Mouse (Mus musculus): ENCODE results near the gene Hoxc8. TPM values are rescaled to one million over a fixed set of nuclear protein-coding genes. Genes with fewer than 3 reads are reported as not detected.
A peak's percentile ranks its signal among the peaks of the same experiment; 100 is the strongest.

Hoxc8 gene
- polyA plus RNA-seq, 1 experiment from 2014 or later: 0.20 TPM

DNA sequence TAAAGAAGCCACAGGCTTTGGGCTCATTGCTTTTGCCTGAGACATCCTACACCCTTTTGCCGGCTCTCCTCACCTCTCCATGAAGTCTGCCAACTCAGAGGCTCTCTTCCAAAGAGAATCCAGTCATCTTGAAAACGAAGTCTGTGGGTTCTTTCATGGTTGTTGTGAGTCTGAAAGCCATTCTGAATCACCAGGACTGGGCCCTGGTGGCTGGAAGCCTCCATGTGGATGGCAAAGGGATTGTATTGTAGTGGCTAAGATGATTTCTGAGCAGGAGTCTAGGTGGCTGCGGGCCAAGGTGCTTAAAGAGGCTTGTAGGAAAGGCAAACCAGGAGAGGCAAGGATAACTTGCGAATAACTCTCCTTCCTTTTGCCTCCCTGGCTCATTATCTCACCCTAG, 11.7 kb downstream of the Hoxc8 start:
- H3K4me1 ChIP-seq (replicated peaks): peaks cover 9% of the 10 kb centered on the region
- no peak overlapping the region for H3K4me3 ChIP-seq (replicated peaks)
- H3K9me3 ChIP-seq (replicated peaks): no peaks in the 10 kb centered on the region
- no peak overlapping the region for H3K9ac ChIP-seq
- no peaks in the 10 kb centered on the region for H3K36me3 ChIP-seq
- H3K4me2 ChIP-seq: no peak overlapping the region
- H3K27me3 ChIP-seq: peaks cover 100% of the 10 kb centered on the region
- 24% methylated on average over 4 of the region's 4 CpGs for WGBS (ENCODE audit: insufficient replicate concordance)
- ATAC-seq (ENCODE audit: low read depth) (no peak), DNase-seq (no peak)
- no peak overlapping the region for H3K27ac ChIP-seq

DNA sequence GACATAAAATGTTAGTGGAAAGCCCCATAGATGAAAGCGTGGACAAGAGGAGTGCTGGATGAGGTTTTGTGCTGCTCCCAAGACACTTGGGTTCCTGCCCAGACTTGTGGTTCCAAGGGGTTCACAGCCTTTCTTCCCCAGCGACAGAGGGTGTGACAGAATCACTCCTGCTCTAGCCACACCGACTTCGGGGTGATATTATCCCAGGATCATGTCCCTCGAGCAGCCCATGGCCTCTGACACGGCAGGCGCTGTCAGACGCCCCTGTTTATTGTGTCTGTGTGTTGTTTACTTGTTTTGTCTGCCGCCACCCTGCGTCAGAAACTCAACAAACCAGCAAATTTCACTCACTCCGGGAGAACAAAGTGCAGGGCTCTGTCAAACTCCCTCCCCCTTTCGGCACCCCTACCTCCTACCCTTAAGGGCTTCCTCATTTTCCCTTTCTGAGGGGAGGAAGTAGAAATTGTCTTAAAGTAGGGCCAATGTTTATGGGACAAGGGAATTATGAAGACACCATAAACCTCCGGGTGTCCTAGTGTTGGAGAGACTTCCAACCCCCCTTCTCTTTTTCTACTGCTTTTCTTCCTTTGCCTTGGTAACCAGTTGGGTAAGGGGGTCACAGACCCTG, 12.5 kb downstream of the Hoxc8 start:
- H3K4me2 ChIP-seq: no peak overlapping the region
- no peak overlapping the region for H3K27ac ChIP-seq
- H3K9ac ChIP-seq: no peak overlapping the region
- no peak for DNase-seq
- H3K4me3 ChIP-seq (replicated peaks): no peak overlapping the region
- H3K9me3 ChIP-seq (replicated peaks): no peaks in the 10 kb centered on the region
- 10% methylated on average over 13 of the region's 13 CpGs for WGBS (ENCODE audit: insufficient replicate concordance)
- peaks cover 9% of the 10 kb centered on the region for H3K4me1 ChIP-seq (replicated peaks)
- ATAC-seq (ENCODE audit: low read depth): no peak
- no peaks in the 10 kb centered on the region for H3K36me3 ChIP-seq
- peaks cover 100% of the 10 kb centered on the region for H3K27me3 ChIP-seq

DNA sequence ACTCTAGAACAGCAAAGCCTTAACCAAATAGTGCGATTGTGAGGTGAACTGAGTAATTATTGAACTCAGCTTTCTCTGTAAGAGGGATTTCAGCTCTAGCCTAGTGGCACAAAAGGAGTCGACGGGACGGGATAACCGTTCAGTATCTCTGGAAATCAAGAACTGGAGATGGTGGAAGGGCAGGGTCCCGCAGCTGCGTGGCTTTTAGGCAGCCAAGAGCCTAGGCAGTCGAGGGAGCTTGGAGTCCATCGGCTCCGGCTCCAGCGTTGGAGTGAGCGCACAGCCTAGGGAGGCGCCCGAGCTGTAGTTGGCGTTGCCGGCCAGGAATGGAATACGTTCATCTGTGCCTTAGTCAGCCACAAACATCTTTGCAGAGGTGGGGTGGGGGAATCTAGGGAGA, 14.9 kb downstream of the Hoxc8 start:
- no peaks in the 10 kb centered on the region for H3K9me3 ChIP-seq (replicated peaks)
- no peak for ATAC-seq (ENCODE audit: low read depth)
- H3K4me2 ChIP-seq: no peak overlapping the region
- H3K36me3 ChIP-seq: no peaks in the 10 kb centered on the region
- H3K4me1 ChIP-seq (replicated peaks): no peaks in the 10 kb centered on the region
- H3K4me3 ChIP-seq (replicated peaks): no peak overlapping the region
- H3K27ac ChIP-seq: no peak overlapping the region
- peaks cover 100% of the 10 kb centered on the region for H3K27me3 ChIP-seq
- H3K9ac ChIP-seq: no peak overlapping the region
- DNase-seq: no peak
- WGBS (ENCODE audit: insufficient replicate concordance): 4% methylated on average over 17 of the region's 17 CpGs

DNA sequence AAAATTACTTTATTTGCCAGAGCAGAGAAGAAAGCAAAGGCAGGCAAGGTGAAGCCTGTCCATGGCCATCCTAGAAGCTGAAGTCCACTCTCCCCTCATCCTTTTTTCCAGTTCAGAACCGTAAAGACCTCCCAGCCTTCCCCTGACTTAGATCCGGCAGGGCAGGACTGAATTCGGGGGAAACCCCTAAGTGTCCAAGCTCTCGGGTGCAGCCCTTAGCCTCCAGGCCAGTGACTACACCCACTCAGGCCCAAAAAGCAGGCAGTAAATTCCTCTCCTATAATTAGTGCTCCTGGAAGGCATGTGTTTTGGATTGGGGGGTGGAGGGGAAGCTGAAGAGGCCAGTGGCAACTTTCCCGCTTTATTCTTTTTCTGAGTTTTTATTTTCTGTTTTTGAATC, 15.4 kb downstream of the Hoxc8 start:
- Histone ChIP-seq H3K36me3 (no peaks in the 10 kb centered on the region), H3K4me1 (replicated peaks) (no peaks in the 10 kb centered on the region), H3K9ac (no peak overlapping the region), H3K27ac (no peak overlapping the region), H3K9me3 (replicated peaks) (no peaks in the 10 kb centered on the region), H3K27me3 (peaks cover 100% of the 10 kb centered on the region), H3K4me3 (replicated peaks) (no peak overlapping the region), H3K4me2 (no peak overlapping the region)
- WGBS (ENCODE audit: insufficient replicate concordance): 16% methylated on average over 5 of the region's 5 CpGs
- ATAC-seq (ENCODE audit: low read depth) (no peak), DNase-seq (no peak)

DNA sequence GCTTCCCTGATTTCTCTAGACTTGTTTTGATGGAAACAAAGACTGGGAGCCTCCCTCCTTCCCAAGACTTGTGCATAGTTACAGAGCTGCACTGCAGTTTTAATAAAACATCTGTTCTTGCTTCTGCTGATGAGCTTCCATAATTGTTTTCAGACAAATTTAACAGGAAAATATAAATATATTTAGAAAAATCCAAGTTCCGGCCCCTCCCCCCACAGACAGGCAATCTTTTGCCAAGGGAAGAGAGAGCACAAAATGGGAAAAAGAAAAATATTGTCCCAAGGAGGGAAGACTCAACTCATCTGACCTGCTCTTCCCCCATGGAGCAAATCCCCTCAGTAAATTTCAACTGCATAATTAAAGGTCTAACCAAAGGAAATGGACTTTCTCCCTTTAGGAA, 15.9 kb downstream of the Hoxc8 start:
- Histone ChIP-seq H3K9me3 (replicated peaks) (no peaks in the 10 kb centered on the region), H3K4me1 (replicated peaks) (no peaks in the 10 kb centered on the region), H3K36me3 (no peaks in the 10 kb centered on the region), H3K9ac (no peak overlapping the region), H3K4me3 (replicated peaks) (no peak overlapping the region), H3K27ac (no peak overlapping the region), H3K4me2 (no peak overlapping the region), H3K27me3 (peaks cover 100% of the 10 kb centered on the region)
- ATAC-seq (ENCODE audit: low read depth): no peak
- 34% methylated on average over 1 of the region's 1 CpGs for WGBS (ENCODE audit: insufficient replicate concordance)
- no peak for DNase-seq

DNA sequence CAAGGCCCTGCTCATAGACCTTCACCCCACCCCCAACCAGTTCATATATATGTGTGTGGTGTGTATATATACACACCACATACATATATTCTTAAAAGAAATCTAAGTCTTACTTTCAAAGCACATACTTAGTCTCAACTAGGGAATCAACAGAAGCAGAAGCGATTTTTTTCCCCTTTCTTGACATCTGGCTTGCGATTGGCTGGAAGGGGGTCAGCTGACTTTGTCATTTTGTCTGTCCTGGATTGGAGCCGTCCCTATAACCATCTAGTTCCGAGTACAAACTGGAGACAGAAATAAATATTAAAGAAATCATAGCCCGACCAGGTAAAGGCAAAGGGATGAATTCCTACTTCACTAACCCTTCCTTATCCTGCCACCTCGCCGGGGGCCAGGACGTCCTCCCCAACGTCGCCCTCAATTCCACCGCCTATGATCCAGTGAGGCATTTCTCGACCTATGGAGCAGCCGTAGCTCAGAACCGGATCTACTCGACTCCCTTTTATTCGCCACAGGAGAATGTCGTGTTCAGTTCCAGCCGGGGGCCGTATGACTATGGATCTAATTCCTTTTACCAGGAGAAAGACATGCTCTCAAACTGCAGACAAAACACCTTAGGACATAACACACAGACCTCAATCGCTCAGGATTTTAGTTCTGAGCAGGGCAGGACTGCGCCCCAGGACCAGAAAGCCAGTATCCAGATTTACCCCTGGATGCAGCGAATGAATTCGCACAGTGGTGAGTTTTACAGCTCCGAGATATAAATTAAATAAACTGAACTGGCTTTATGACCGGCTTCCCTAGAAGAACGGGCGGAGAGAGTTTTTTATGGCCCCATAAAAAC, 19.1 kb downstream of the Hoxc8 start:
- no peak for DNase-seq
- no peak overlapping the region for H3K4me2 ChIP-seq
- no peaks in the 10 kb centered on the region for H3K4me1 ChIP-seq (replicated peaks)
- ATAC-seq (ENCODE audit: low read depth): no peak
- no peaks in the 10 kb centered on the region for H3K9me3 ChIP-seq (replicated peaks)
- no peak overlapping the region for H3K9ac ChIP-seq
- H3K27me3 ChIP-seq: peaks cover 100% of the 10 kb centered on the region
- H3K27ac ChIP-seq: no peak overlapping the region
- no peaks in the 10 kb centered on the region for H3K36me3 ChIP-seq
- WGBS (ENCODE audit: insufficient replicate concordance): 2% methylated on average over 27 of the region's 27 CpGs
- no peak overlapping the region for H3K4me3 ChIP-seq (replicated peaks)

DNA sequence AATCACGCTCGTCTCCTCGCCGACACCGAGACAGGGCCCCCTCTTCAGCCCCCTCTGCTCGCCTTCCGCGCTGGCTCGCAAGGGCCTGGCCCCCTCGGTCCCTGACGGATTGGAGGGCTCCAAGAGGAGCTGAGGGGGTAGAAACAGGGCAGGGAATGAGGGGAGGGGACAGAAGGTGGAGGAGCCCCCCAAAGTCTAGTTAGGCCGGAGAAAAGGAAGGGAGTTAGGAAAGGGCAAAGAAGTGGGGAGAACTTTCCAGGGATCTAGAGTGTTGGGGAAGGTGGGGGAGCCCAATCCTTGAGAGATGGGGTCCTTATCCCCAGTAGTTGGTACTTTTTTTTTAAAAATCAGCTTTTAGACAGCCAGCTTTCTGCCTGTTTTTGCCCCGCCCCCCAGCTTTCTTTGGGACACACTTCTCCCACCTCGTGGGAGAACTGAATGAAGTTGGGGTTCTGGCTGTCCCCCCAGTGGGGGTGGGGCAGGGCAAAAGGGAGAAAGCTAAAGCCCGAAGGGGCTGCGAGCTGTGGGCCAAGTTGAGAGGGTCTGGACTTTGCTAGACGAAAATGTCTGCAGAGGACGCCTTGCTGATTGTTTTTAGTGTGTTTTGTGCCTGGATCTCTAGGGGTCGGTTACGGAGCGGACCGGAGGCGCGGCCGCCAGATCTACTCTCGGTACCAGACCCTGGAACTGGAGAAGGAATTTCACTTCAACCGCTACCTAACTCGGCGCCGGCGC, 19.9 kb downstream of the Hoxc8 start:
- H3K9ac ChIP-seq: no peak overlapping the region
- peaks cover 100% of the 10 kb centered on the region for H3K27me3 ChIP-seq
- WGBS (ENCODE audit: insufficient replicate concordance): 2% methylated on average over 31 of the region's 31 CpGs
- no peaks in the 10 kb centered on the region for H3K9me3 ChIP-seq (replicated peaks)
- no peak overlapping the region for H3K4me2 ChIP-seq
- ATAC-seq (ENCODE audit: low read depth) (no peak), DNase-seq (no peak)
- no peak overlapping the region for H3K4me3 ChIP-seq (replicated peaks)
- no peaks in the 10 kb centered on the region for H3K36me3 ChIP-seq
- no peaks in the 10 kb centered on the region for H3K4me1 ChIP-seq (replicated peaks)
- H3K27ac ChIP-seq: no peak overlapping the region

DNA sequence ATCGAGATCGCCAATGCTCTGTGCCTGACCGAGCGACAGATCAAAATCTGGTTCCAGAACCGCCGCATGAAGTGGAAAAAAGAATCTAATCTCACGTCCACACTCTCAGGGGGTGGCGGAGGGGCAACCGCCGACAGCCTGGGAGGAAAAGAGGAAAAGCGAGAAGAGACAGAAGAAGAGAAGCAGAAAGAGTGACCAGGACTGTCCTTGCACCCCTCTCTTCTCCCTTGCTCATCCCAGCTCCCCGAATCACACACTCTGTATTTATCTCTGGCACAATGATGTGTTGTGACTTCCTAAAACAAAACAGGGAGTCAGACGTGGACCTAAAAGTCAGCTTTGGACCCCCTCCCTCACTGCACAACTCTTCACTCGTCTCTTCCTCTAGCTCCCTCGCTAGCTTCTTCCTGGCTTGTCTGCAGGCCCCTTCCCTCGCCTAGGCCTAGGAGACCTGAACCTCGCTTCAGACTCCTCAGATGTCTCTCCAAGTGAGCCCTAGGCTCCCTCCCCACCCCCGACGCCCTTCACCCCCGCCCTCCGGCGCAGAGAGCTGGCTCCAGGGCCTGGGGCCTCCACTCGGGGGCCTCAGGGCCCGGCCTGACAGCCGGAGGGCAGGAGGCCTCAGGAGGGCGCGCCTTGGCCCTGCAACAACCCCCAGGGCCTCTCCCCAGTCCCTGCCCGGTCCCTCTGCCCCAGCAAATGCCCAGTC, 20.6 kb downstream of the Hoxc8 start:
- Histone ChIP-seq H3K27ac (no peak overlapping the region), H3K4me3 (replicated peaks) (no peak overlapping the region), H3K36me3 (no peaks in the 10 kb centered on the region), H3K9me3 (replicated peaks) (no peaks in the 10 kb centered on the region), H3K4me2 (no peak overlapping the region), H3K27me3 (peaks cover 100% of the 10 kb centered on the region), H3K4me1 (replicated peaks) (no peaks in the 10 kb centered on the region), H3K9ac (no peak overlapping the region)
- ATAC-seq (ENCODE audit: low read depth): no peak
- no peak for DNase-seq
- WGBS (ENCODE audit: insufficient replicate concordance): 2% methylated on average over 28 of the region's 28 CpGs

DNA sequence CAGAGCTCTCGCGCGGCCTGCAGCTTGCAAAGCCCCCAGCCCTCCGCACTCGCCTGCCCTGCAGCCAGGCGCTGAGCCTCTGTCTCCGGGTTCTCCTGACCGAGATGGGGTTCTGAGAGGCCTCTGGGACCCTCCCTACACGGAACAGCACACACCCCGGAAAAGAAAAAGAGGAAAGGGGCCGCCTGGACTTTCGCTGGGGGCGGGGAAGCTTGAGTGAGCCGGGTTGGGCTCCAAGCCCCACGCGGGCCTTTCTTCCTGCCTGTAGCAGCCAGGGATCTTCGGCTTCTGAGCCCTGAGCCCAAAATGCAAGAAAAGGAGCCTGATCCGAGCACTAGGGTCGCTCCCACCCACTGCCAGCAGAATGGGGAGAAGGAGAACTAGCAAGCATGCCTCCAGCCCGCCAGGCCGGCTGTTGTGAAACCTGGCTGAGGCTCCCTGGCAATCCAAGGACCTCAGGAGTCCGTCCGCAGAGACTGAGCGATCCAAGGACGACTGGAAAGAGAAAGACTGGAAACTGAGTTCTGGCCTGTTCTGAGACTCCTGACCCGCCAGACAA, 21.6 kb downstream of the Hoxc8 start:
- ATAC-seq (ENCODE audit: low read depth): no peak
- no peak overlapping the region for H3K27ac ChIP-seq
- H3K9me3 ChIP-seq (replicated peaks): no peaks in the 10 kb centered on the region
- no peak overlapping the region for H3K4me2 ChIP-seq
- H3K4me3 ChIP-seq (replicated peaks): no peak overlapping the region
- no peaks in the 10 kb centered on the region for H3K36me3 ChIP-seq
- 6% methylated on average over 26 of the region's 26 CpGs for WGBS (ENCODE audit: insufficient replicate concordance)
- H3K9ac ChIP-seq: no peak overlapping the region
- no peak for DNase-seq
- no peaks in the 10 kb centered on the region for H3K4me1 ChIP-seq (replicated peaks)
- H3K27me3 ChIP-seq: peaks cover 100% of the 10 kb centered on the region

DNA sequence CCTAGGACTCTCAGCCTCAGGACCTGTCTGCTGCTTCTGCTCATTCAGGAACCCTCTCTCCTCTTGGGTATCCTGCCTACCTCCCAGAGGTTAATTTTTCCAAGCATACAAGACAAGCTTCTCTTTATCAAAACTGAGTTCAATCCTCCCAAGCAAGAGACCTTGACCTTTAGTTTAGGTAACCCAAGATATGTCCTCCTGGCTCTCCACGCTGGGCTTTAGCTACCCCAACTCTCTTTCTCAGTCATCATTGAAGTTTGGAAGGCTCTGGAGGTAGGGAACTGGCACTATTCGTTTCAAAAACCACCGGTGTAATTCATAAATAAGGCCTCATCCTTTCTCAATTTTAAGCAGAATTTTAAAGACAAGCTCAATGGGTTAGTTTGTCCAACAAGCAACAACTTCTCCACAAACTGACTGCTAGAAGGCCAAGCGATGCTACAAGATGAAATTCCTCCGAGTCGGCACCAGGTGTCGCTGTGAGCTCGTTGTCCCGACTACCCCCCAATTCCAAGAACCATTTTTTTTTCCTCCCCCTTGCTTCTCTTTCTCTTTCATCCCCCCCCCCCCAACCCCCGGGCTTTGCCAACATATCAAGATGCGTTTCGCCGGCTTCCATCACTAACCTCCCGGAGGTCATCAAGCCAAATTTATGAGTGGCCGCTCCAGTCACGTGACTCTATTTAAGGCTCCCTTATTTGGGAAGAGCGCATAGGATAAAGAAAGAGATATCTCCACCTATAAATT, 23.0 kb downstream of the Hoxc8 start:
- Histone ChIP-seq H3K4me1 (replicated peaks) (no peaks in the 10 kb centered on the region), H3K27me3 (peaks cover 100% of the 10 kb centered on the region), H3K4me3 (replicated peaks) (peak overlapping the region; percentile 25; the same call in 1 of the 2 replicates), H3K9me3 (replicated peaks) (no peaks in the 10 kb centered on the region), H3K4me2 (peak overlapping the region; percentile 33), H3K36me3 (no peaks in the 10 kb centered on the region), H3K9ac (no peak overlapping the region), H3K27ac (no peak overlapping the region)
- ATAC-seq (ENCODE audit: low read depth) (no peak), DNase-seq (no peak)
- WGBS (ENCODE audit: insufficient replicate concordance): 5% methylated on average over 17 of the region's 17 CpGs
